Mouse (Mus musculus) left cerebral cortex, postnatal 4 days (tissue): ENCODE measurements around the gene Gas2. TPM values are rescaled to one million over a fixed set of nuclear protein-coding genes. Genes with fewer than 3 reads are reported as not detected.

Experiments used
- DNase-seq: peaks from one replicate; pipeline ENCODE4 v3.0.0-alpha.2; 2022
- intact Hi-C: fragments of 180-260 bp; cut with DNase I; formaldehyde crosslinking; loops from one replicate; pipeline ENCODE4 v1.15.1; 2025
- total RNA-seq, 2 experiments: library from RNA; stranded (reverse); gene quantifications; 2 replicates each; pipeline ENCODE4 v1.2.3; 2021

Gas2 gene
- total RNA-seq, 2 experiments from 2014 or later = 10.5 to 13.5 TPM

GRCm38 (mm10) chr7:52037600-52038582 lies 176.1 kb downstream of the Gas2 start:
- intact Hi-C loops = no loop called here

More at GRCm38 (mm10) chr7:52037600-52038582, 176.1 kb downstream of the Gas2 start:
- peak; percentile 37 for DNase-seq

Other genes with a start within 250 kb of the Gas2 start
- 10 to 100 TPM; 44.0 to 60.2 TPM for gene Slc17a6, start 240.0 kb upstream of the Gas2 start, total RNA-seq
- 1 to 10 TPM; 6.6 to 7.1 TPM for gene Fancf, start 252 bp downstream of the Gas2 start, total RNA-seq
- gene Svip, start 144.0 kb downstream of the Gas2 start, total RNA-seq = 10 to 100 TPM; 17.4 to 21.8 TPM
- gene 1700015G11Rik, start 153.7 kb downstream of the Gas2 start, total RNA-seq = not detected